Mouse (Mus musculus) heart, postnatal 10 days (tissue): ENCODE results near the gene H2-M10.6. TPM values are rescaled to one million over a fixed set of nuclear protein-coding genes. Genes with fewer than 3 reads are reported as not detected.
A peak's percentile ranks its signal among the peaks of the same experiment; 100 is the strongest.
"Not testable (repeated sequence)": the region's sequence is repeated elsewhere in the genome, so short reads cannot be mapped to it uniquely, and the experiment has no call there.

Source experiments
- DNase-seq, 2 experiments: peaks; one replicate each; pipeline ENCODE4 v3.0.0; 2021
- intact Hi-C: fragments of 180-260 bp; cut with DNase I; formaldehyde crosslinking; loops from one replicate; pipeline ENCODE4 v1.15.1; 2025
- total RNA-seq, 2 experiments: library from RNA; stranded (reverse); gene quantifications; 2 replicates each; pipeline ENCODE4 v1.2.3; 2021

H2-M10.6 gene
- not detected for total RNA-seq

DNA sequence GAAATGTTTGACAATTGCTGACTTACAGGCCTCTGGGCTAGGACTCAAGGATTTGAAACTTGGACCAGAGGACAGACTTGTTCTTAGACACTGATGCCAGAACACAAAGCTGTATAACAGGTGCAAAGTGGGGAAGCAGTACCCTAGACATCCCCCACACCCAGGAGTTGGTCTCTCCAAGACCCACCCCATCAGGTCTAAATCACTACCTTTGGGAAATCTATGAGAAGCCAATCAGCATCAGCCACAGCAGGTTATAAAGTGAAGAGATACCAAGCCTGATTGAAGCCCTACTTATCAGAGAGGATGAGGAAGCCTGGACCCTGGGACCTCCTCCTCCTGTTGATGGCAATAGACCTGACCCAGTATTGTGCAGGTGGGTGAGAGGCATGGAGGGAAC, at the start of gene H2-M10.6:
Gene H2-M10.6 (plus strand): TSS at position 301 of the 400 bp plus-strand sequence.
- DNase-seq: no peak
- intact Hi-C loops: loop anchor here (1.0 kb wide), 1 partner anchor 447 kb away; no protein-coding TSS in a partner anchor

DNA sequence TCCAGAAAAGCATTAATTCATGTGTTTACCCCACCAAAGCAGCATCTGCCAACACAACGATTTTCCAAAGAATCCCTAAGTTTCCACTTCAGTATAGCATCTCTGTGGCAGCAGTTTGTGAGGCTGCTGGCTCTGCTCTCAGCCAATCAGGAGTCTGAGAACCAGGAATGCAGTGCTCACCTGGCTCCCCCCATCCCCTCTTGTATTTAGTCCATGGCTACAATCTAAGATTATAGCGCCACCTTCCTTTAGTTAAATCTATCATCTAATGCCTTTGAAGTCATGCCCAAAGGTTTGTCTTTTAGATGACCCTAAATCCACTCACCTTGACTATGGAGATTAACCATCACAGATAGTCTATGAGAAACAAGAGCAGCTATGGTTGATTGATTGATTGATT, 48.2 kb upstream of the H2-M10.6 start:
- intact Hi-C loops: loop anchor here (10.0 kb wide), 1 partner anchor 379 kb away; no protein-coding TSS in a partner anchor
- DNase-seq: no peak

DNA sequence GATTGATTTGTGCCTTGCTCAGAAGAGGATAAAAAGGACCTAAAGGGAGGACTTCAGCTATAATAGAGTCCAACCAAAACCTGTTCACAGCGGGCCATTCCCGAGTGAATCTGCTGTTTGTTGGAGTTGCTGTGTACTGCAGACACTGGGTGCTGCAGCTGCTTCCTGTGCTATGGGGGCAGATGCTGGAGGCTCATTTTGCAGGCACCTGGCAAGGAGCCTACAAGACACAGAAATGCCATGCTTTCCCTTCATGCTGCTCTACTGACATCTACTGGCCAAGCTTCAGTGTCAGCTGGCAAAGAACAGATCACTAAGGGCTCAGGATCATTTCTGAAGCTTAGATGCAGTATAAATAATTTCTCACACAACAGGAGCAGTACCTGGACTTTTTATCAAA, 47.7 kb upstream of the H2-M10.6 start:
- DNase-seq: peak; percentile 16 to 23
- intact Hi-C loops: loop anchor here (10.0 kb wide), 1 partner anchor 379 kb away; no protein-coding TSS in a partner anchor

DNA sequence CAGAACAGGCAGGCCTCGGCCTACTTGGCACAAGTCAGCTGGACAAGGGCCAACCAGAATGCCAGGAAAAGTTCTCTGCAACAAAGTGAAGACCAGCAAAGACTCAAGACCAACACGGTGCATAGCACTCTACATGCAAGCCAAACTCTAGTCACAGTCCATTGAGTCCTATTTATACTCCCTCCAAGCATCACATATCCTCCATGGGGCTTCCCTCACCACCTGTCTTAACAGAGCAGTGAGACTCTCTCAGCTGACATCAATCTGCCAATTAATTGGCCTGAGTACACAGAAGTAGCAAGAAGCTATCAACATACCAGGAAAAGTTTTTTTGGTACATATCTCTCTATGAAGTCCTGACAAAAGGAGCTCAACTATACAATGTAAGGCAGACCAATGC, 46.6 kb upstream of the H2-M10.6 start:
- intact Hi-C loops: loop anchor here (10.0 kb wide), 1 partner anchor 381 kb away; no protein-coding TSS in a partner anchor
- not testable (repeated sequence) for DNase-seq

DNA sequence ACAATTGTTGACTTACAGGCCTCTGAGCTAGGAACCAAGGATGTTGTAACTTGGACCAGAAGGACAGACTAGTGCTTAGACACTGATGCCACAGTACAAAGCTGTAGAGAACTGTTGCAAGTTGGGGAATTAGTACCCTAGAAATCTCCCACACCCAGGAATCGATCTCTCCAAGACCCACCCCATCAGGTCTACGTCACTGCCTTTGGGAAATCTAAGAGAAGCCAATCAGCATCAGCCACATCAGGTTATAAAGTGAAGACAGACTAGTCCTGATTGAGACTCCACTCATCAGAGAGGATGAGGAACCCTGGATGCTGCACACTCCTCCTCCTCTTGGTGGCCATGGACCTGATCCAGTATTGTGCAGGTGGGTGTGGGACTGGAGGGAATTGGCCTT, 39.4 kb upstream of the H2-M10.6 start, which contains the start of gene H2-M10.5:
Gene H2-M10.5 (plus strand): TSS at position 301 of the 400 bp plus-strand sequence.
- DNase-seq, intact Hi-C loops: not testable (repeated sequence)

DNA sequence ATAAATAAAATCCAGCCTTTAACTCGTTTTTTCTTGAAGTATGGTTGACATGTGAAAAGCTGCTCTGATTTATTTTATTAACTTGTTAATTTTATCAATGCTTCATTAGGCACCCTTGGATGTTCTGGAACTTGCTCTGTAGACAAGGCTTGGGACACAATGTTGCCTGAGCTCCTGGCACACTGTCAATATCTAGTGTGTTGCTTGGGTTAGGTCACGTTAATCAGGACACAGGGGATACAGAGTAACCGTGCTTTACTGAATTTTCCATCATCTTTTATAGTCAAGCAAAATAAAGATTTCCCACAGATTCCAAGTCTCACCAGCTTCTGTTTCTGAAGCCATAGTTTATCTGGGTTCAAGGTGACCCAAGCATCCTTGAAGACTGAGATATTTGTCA, 30.4 kb upstream of the H2-M10.6 start:
- intact Hi-C loops: no loop called here
- no peak for DNase-seq

DNA sequence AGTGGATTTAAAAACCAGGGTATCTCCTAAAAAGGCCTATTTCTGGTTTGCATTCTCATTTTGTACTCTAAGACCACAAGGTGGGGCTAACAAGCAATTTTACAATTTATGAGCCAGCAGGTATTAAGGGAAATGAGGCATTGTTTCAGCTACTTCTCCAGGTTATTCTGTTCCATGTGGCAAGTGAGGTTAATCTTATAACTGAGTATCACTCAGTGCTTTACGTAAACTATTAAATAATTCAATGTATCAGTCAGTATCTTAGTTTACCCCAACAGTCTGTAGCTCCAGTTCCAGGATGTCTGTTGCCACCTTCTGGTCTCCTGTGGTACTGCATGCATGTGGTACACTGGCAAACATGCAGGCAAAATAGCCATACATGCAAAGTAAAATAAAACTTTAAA, 25.5 kb upstream of the H2-M10.6 start:
- DNase-seq: peak; percentile 31 to 45
- intact Hi-C loops: loop anchor here (5.0 kb wide), 3 partner anchors 36 to 479 kb away; no protein-coding TSS in a partner anchor

DNA sequence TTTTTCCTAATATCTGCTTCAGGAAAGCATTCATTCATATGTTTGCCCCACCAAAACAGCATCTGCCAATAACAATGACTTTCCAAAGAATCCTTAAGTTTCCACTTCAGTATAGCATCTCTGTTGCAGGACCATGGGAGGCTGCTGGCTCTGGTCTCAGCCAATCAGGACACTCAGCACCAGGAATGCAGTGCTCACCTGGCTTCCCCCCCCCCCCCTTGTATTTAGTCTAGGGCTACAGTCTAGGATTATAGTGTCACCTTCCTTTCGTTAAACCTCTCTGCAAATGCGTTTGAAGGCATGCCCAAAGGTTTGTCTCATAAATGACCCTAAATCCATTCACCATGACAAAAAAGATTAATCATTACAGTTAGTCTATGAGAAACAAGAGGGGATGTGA, 23.6 kb upstream of the H2-M10.6 start:
- intact Hi-C loops: loop anchor here (5.0 kb wide), 3 partner anchors 34 to 481 kb away; no protein-coding TSS in a partner anchor
- no peak for DNase-seq

DNA sequence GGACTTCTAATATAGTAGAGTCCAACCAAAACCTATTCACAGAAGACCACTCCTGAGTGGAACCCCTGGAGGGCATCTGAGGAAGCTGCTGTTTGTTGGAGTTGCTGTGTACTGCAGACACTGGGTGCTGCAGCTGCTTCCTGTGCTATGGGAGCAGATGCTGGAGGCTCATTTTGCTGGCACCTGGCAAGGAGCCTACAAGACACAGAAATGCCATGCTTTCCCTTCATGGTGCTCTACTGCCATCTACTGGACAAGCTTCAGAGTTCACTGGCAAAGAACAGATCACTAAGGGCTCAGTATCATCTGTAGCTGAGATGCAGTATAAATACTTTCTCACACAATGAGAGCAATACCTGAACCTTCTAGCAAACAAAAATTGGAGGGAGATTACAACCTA, 23.2 kb upstream of the H2-M10.6 start:
- intact Hi-C loops: loop anchor here (5.0 kb wide), 3 partner anchors 34 to 482 kb away; no protein-coding TSS in a partner anchor
- peak; percentile 70 to 84 for DNase-seq

DNA sequence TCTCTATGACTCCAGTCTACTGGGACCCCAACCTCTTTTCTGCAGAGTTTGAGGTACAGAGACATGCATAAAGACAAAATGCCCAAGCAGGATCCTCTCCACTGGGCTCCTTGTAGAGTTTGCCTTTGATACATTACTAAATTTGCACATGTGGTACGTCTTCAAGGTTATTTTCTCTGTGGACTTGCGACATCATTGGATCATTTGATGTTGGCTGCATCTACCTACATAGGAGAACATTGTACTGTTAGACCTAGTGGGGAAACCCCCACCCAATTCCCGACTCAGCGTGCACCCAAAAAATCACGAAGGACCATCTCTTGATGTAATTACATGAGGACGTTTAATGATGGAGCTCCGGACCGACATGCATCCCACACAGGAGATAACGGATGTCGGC, 12.5 kb upstream of the H2-M10.6 start:
- DNase-seq: no peak
- intact Hi-C loops: no loop called here

DNA sequence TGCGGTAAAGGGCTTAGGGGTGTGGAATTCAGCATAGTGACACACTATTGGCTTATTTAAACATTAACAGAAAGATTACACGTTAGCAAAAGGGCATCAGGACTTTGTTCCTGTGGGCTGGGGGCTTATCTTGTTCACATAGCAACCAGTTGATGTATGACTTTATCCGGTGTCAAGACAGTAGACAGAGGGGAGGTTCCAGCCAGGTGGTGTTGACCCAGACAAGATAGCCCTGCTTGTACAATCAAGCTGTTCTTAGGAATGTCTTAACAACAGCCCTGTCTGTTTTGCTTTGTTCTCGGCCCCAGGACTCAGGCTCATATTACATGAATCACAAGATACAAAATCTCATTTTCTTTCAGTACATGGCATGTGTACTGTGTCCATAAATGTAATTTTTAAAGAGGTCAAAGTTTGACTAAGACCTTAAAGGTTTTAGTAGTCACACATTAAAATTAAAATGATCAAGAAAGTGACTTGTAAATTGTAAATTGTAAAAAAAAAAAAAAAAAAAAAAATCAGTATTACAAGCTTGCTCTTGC, 12.0 kb upstream of the H2-M10.6 start:
- intact Hi-C loops: not testable (repeated sequence)

DNA sequence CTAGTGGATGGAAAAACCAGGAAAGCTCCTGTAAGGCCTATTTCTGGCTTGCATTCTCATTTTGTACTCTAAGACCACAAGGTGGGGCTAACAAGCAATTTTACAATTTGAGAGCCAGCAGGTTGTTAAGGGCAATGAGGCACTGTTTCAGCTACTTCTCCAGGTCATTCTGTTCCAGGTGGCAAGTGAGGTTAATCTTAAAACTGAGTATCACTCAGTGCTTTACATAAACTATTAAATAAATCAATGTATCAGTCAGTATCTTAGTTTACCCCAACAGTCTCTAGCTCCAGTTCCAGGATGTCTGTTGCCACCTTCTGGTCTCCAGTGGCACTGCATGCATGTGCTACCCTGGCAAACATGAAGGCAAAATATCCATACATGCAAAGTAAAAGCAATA, 12.0 kb downstream of the H2-M10.6 start:
- peak; percentile 55 to 69 for DNase-seq
- intact Hi-C loops: loop anchor here (1.0 to 5.0 kb wide), 3 partner anchors 37 to 90 kb away; partner anchors contain the start of gene Trim40

More for the DNA sequence above, 12.0 kb upstream of the H2-M10.6 start:
- DNase-seq: not testable (repeated sequence)

DNA sequence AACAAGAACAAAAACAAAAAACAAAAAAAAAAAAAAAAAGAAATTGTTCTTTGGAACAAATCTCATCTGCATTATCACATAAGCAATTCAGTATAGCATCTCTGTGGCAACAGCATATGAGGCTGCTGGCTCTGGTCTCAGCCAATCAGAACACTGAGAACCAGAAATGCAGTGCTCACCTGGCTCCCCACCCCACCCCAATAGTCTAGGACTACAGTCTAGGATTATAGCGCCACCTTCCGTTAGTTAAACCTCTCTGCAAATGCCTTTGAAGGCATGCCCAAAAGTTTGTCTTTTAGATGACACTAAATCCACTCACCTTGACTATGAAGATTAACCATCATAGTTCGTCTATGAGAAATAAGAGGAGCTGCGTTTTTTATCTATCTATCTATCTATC, 13.6 kb downstream of the H2-M10.6 start:
- peak in 1 of 2 experiments; percentile 16 for DNase-seq
- intact Hi-C loops: no loop called here

DNA sequence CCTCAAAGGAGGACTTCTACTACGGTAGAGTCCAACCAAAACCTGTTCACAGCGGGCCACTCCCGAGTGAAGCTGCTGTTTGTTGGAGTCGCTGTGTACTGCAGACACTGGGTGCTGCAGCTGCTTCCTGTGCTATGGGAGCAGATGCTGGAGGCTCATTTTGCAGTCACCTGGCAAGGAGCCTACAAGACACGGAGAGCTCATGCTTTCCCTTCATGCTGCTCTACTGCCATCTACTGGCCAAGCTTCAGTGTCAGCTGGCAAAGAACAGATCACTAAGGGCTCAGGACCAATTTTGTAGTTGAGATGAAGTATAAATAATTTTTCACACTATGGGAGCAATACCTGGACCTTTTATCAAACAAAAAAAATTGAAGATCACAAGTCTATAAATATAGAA, 14.0 kb downstream of the H2-M10.6 start:
- peak; percentile 92 to 96 for DNase-seq
- intact Hi-C loops: not testable (repeated sequence)

DNA sequence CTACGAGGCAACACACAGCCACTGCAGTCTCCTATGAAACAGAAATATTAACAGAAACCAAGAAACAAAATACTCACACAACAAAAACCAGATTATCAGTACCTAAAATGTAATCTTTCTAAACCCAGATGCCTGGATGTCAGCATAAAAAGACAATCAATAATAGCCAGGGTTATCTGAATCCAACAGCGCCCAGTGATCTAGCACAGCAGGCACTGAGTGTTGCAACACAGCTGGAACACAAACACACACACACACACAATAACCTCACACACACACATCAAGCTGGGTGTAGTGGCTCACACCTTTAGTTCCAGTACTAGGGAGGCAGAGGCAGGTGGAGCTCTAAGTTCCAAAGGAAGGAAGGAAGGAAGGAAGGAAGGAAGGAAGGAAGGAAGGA, 16.5 kb downstream of the H2-M10.6 start:
- no peak for DNase-seq
- intact Hi-C loops: no loop called here

DNA sequence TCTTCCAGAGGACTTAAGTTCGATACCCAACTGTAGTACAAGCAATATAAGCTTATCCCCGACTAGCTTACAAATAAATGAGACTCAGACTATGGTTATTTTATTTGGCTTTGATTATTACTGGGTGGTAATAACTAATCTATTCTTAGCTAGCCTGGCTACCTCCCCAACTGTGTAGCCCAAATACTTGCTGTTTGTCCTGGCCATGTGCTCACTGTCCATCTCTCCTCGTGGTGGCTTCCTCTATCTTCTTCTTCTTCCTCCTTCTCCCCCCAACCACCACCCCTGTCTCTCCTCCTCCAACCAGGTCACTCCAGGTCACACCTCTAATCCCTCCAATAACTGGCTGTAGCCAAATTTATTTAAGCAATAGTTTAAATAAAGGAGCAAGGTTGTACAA, 18.5 kb downstream of the H2-M10.6 start:
- intact Hi-C loops: no loop called here
- no peak for DNase-seq

DNA sequence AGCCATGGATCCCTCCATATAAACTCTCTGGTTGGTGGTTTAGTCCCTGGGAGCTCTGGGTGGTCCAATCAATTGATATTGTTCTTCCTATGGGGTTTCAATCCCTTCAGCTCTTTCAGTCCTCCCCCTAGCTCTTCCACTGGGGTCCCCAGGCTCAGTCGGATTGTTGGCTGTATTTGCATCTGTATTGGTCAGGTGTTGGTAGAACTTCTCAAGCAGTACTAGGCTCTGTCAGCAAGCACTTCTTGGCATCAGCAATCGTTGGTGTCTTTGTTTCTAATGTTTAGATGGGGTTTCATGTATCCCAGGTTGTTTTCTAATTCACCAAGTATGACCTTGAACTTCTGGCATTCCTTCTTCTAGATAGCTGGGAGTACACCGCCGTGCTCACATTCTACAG, 20.7 kb downstream of the H2-M10.6 start:
- intact Hi-C loops: no loop called here
- no peak for DNase-seq

DNA sequence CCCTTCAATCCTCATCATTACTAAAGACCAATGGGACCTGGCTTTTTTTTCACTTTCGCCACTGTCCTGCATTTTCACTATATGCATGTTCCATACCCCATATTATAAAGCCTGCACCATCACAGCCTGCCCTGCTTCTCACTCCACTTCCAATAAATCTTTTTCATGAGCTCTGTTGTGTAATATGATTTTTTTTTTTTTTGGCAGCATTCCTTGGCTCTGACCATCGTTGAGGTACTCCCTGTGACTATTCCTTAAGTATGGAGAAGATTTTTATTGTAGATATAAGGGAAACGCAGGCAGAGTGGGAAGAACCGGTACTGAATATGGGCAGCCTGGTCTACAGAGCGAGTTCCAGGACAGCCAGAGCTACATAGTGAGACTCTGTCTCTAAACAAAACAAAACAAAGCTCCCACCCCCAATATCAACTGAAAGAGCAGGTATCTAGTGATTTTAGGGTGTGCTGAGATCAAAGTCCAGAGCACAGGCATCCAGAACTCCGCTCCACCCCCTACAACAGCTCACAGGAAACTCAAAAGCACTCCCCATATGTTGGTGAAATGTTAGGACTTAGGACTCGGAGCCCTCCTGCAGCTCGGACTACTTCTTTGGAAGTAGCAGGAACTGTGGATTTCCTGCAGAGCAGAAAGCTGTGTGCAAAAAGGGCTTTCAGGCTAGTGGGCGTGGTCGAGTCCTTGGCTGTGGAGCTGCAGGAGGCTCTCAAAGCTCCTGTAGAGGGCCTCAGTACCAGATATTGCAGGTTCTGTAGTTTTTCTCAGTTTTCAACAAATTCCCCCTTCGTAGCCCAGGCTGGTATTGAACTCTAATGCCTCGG, 23.8 kb downstream of the H2-M10.6 start:
- peak; percentile 66 to 73 for DNase-seq
- intact Hi-C loops: loop anchor here (5.0 kb wide), 2 partner anchors 121 to 211 kb away; partner anchors contain the start of genes Gabbr1, Znrd1 and Znrd1as

DNA sequence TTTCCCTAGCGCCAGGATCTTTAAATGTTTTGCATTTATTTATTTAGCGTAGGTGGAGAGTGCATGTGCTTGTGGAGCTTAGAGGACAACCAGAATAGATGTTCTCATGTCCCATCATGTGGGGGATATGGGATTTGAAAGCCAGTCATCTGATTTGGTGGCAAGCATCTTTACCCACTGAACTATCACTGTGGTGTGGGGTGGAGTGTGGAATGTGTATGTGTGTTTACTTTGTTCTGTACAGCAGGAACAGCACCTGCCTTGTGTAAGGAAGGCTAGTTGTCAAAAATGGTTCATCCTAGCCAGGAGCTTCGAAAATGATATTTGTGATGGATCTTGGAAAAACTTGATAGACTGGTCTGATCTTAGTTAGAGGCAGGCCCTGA, 24.4 kb downstream of the H2-M10.6 start:
- intact Hi-C loops: loop anchor here (5.0 kb wide), 2 partner anchors 121 to 211 kb away; partner anchors contain the start of genes Gabbr1, Znrd1 and Znrd1as
- peak in 1 of 2 experiments; percentile 21 for DNase-seq

DNA sequence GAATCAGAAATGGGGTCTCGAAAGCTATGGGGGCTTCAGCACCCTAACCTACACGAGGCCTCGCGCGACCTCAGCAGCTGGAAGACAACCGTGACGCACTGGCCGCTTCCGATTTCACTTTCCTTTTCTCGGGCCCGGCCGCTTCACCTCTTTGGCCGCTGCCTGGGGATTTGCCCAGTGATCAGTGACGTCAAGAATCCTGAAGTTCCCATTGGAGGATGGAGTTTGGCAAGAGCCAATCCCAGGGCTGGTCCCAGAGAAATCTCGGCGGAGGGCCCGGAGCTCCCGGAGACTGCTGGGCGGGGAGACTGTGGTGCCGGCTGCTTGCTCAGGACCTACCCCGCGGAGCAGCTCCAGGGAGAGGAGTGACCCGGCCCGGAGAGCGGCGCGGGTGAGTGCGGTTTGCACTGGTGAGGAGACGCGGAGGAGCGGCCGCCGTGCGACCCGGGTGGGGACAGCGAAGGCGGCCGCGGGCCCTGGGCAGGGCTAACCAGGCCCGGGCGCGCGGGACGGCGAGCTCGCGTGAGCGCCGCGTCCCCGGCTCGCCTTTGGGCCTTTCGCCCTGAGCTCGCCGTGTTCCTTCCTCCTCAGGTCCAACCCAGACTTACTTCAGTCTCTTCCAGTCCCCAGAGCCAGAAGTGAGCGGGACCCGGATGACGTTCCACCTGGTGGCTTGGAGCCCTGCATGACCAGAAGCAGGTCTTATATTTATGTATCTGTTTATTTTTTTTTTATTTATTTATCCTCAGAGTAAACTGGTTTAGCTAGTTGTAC, 25.1 kb downstream of the H2-M10.6 start, which contains the start of gene Trim26:
Gene Trim26 (plus strand): TSS at position 261 of the 774 bp plus-strand sequence.
- intact Hi-C loops: loop anchor here (5.0 kb wide), 2 partner anchors 120 to 210 kb away; partner anchors contain the start of genes Gabbr1, Znrd1 and Znrd1as

More for the DNA sequence above, 25.1 kb downstream of the H2-M10.6 start, which contains the start of gene Trim26:
- DNase-seq: peak; percentile 100
